Mouse (Mus musculus) left cerebral cortex, postnatal 4 days (tissue): Measurements from ENCODE around the gene Gcgr. TPM values are rescaled to one million over a fixed set of nuclear protein-coding genes. Genes with fewer than 3 reads are reported as not detected.
"Not testable (repeated sequence)": the region's sequence is repeated elsewhere in the genome, so short reads cannot be mapped to it uniquely, and the experiment has no call there.

Source experiments
- DNase-seq: peaks from one replicate; pipeline ENCODE4 v3.0.0-alpha.2; 2022
- intact Hi-C: fragments of 180-260 bp; cut with DNase I; formaldehyde crosslinking; loops from one replicate; pipeline ENCODE4 v1.15.1; 2025
- total RNA-seq, 2 experiments: library from RNA; stranded (reverse); gene quantifications; 2 replicates each; pipeline ENCODE4 v1.2.3; 2021

Gcgr gene
- total RNA-seq, 2 experiments from 2014 or later: 0.18 TPM; not detected in 1

DNA sequence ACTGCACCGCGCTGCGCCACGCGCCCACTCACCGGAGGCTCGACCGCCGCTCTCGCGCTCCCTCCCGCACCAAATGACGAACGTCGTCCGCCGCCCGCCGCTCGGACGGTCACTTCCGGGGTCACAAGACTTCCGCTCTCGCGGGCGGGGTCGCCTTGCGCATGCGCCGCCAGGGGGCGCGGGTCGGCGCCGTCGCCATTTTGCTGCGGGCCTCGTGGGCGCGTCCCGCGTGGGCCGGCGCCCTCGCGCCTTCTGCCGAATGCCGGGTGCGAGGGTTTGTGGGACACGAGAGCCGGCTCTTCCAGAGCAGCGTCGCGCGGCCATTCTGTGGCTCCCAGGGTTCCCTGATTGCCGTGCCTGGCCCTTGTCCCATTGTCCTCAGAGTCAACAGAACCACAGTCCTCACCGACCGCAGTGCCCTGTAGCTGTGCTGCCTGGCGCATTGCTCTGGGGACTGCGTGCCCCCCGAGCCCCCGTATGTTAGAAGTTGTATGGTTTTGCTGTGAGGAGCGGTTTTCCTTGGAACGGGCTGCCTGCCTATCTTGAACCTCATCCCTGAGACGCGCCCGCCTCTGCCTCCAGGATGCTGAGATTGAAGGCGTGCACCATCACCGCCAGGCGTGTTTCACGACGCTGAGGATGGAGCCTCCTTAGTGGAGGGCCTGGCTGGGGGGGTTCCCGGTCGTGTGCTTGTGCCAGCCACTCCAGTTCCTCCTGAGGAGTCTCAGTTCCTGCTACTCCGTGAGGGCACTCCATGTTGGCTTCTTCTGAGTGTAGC, 51.2 kb downstream of the Gcgr start, which contains the start of gene Arhgdia:
Gene Arhgdia, minus strand, starts transcription at position 135 of the 778 bp plus-strand sequence.
- intact Hi-C loops: no loop called here
- DNase-seq: peak; percentile 92

GRCm38 (mm10) chr11:120582268-120582981, 51.9 kb downstream of the Gcgr start:
- no peak for DNase-seq
- intact Hi-C loops: no loop called here

- DNase-seq, intact Hi-C loops: not testable (repeated sequence)
Observed at GRCm38 (mm10) chr11:120582982-120583293, 52.4 kb downstream of the Gcgr start.

GRCm38 (mm10) chr11:120583937-120584336, 53.4 kb downstream of the Gcgr start:
- intact Hi-C loops: no loop called here
- DNase-seq: no peak

GRCm38 (mm10) chr11:120588531-120588930, 58.0 kb downstream of the Gcgr start:
- no peak for DNase-seq
- intact Hi-C loops: no loop called here

Other genes starting within 250 kb of the Gcgr start
- gene Actg1, start 182.2 kb upstream of the Gcgr start, total RNA-seq: 1,000 to 10,000 TPM; 3,514 to 3,537 TPM
- under 1 TPM; 0.42 to 0.44 TPM for gene Fscn2, start 169.2 kb upstream of the Gcgr start, total RNA-seq
- gene Faap100, start 151.9 kb upstream of the Gcgr start, total RNA-seq: 100 to 1,000 TPM in 1 of 2 experiments, 10 to 100 TPM in 1; 94.5 to 100 TPM
- 10 to 100 TPM; 63.8 to 66.2 TPM for gene Nploc4, start 93.0 kb upstream of the Gcgr start, total RNA-seq
- gene Tspan10, start 88.1 kb upstream of the Gcgr start, total RNA-seq: 10 to 100 TPM in 1 of 2 experiments, under 1 TPM in 1; 0.77 to 13.3 TPM
- under 1 TPM; 0.22 to 0.32 TPM for gene Pde6g, start 77.2 kb upstream of the Gcgr start, total RNA-seq
- 1 to 10 TPM; 7.9 to 9.6 TPM for gene Oxld1, start 72.6 kb upstream of the Gcgr start, total RNA-seq
- gene Ccdc137, start 72.6 kb upstream of the Gcgr start, total RNA-seq: 10 to 100 TPM; 21.2 to 24.6 TPM
- 10 to 100 TPM; 43.9 to 46.0 TPM for gene Arl16, start 63.1 kb upstream of the Gcgr start, total RNA-seq
- gene Mrpl12, start 46.1 kb upstream of the Gcgr start, total RNA-seq: 10 to 100 TPM; 74.4 to 74.5 TPM
- 10 to 100 TPM; 27.2 to 27.6 TPM for gene Slc25a10, start 38.9 kb upstream of the Gcgr start, total RNA-seq
- gene Mcrip1, start 19.0 kb downstream of the Gcgr start, total RNA-seq: 100 to 1,000 TPM; 105 to 113 TPM
- not detected for gene Ppp1r27, start 20.4 kb downstream of the Gcgr start, total RNA-seq
- gene P4hb, start 42.6 kb downstream of the Gcgr start, total RNA-seq: 100 to 1,000 TPM; 187 to 203 TPM
- 100 to 1,000 TPM; 351 to 368 TPM for gene Arhgdia, start 50.9 kb downstream of the Gcgr start, total RNA-seq
- 100 to 1,000 TPM; 111 to 113 TPM for gene Alyref, start 67.7 kb downstream of the Gcgr start, total RNA-seq
- 100 to 1,000 TPM; 113 to 115 TPM for gene Anapc11, start 67.7 kb downstream of the Gcgr start, total RNA-seq
- 1 to 10 TPM in 1 of 2 experiments, not detected in 1; 1.4 TPM for gene Npb, start 77.8 kb downstream of the Gcgr start, total RNA-seq
- 100 to 1,000 TPM; 144 to 168 TPM for gene Pcyt2, start 87.2 kb downstream of the Gcgr start, total RNA-seq
- 10 to 100 TPM; 37.5 to 38.0 TPM for gene Sirt7, start 94.5 kb downstream of the Gcgr start, total RNA-seq
- 10 to 100 TPM; 83.3 to 85.8 TPM for gene Mafg, start 102.9 kb downstream of the Gcgr start, total RNA-seq
- gene Pycr1, start 113.1 kb downstream of the Gcgr start, total RNA-seq: 1 to 10 TPM; 6.1 to 8.3 TPM
- gene Myadml2, start 117.5 kb downstream of the Gcgr start, total RNA-seq: 1 to 10 TPM; 1.0 to 2.9 TPM
- gene Notum, start 130.5 kb downstream of the Gcgr start, total RNA-seq: 1 to 10 TPM; 4.7 to 7.8 TPM
- gene Aspscr1, start 142.3 kb downstream of the Gcgr start, total RNA-seq: 10 to 100 TPM; 79.1 TPM
- gene Cenpx, start 183.0 kb downstream of the Gcgr start, total RNA-seq: 10 to 100 TPM; 31.2 to 35.1 TPM
- gene Lrrc45, start 183.2 kb downstream of the Gcgr start, total RNA-seq: 10 to 100 TPM; 76.4 to 78.9 TPM
- gene Rac3, start 190.8 kb downstream of the Gcgr start, total RNA-seq: 100 to 1,000 TPM; 505 to 551 TPM
- gene Dcxr, start 196.6 kb downstream of the Gcgr start, total RNA-seq: 1 to 10 TPM; 2.5 to 3.2 TPM
- 1 to 10 TPM; 2.9 to 3.0 TPM for gene Cbr2, start 201.4 kb downstream of the Gcgr start, total RNA-seq
- 10 to 100 TPM; 29.6 to 85.6 TPM for gene Hmga1b, start 232.1 kb downstream of the Gcgr start, total RNA-seq